Mouse (Mus musculus) inflammation-experienced regulatory T-cells, adult 16 weeks (primary cell): ENCODE measurements around the gene A530016L24Rik. TPM values are rescaled to one million over a fixed set of nuclear protein-coding genes. Genes with fewer than 3 reads are reported as not detected.

Source experiments
- polyA plus RNA-seq: library from polyadenylated mRNA; unstranded; fragments of 100-300 nt; shearing (Covaris generic); gene quantifications from one replicate; pipeline ENCODE4 v1.2.1, GENCODE M21; 2017

Gene A530016L24Rik
- not detected for polyA plus RNA-seq

DNA sequence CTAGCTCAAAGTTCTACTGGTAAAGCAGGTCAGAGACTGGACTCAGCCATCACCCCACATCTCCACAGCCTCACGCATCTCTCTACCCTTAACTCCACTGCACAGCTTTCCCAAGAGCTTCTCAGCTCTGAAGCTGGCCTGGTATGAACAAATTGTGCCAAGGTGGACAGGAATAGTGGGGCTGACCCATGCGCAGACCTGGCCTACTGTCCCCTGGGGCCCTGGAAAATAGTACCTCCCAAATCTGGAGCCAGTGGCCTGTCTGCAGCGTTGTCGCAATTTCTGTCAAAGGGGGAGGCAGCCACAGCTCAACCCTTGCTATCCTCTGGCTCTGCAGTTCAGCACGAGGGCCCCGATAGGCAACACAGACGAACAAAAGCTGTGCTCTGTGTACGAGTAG lies at the start of gene A530016L24Rik:
Gene A530016L24Rik (plus strand): TSS at position 315 of the 400 bp plus-strand sequence.

DNA sequence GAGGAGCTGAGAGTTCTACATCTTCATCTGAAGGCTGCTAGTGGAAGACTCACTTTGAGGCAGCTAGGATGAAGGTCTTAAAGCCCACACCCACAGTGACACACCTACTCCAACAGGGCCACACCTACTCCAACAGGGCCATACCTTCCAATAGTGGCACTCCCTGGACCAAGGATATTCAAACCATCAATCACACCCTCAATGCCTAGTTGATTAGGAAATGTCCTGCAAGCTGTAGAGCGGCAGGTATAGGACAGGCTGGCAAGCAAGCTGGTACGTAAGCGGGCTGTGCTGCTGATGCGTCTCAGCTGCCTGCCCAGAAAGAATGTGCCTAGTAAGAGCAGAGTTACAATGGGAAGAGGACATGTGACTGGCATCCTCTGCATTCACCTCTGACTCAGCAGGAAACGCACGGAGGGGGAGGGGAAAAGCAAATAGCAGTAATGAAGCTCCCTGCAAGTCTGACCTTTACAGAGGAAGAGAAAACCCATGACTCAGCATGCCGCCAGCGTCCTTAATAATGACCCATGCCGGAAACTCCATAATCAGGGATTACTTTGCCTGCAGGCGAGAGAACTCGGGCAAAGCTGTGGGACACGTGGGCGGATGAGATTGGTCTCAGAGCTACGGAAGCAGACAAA lies 27.6 kb downstream of the A530016L24Rik start, which contains the start of gene Tmem179:
Gene Tmem179 (minus strand): TSS at position 51 of the 641 bp plus-strand sequence.

Other genes starting within 250 kb of the A530016L24Rik start
- not detected for gene Tmem179, start 27.3 kb downstream of the A530016L24Rik start, polyA plus RNA-seq
- gene Inf2, start 99.3 kb downstream of the A530016L24Rik start, polyA plus RNA-seq: 13.5 TPM
- 4.3 TPM for gene Adssl1, start 130.6 kb downstream of the A530016L24Rik start, polyA plus RNA-seq
- gene Siva1, start 155.2 kb downstream of the A530016L24Rik start, polyA plus RNA-seq: 40.4 TPM
- 7.2 TPM for gene Akt1, start 185.4 kb downstream of the A530016L24Rik start, polyA plus RNA-seq
- gene Zbtb42, start 189.4 kb downstream of the A530016L24Rik start, polyA plus RNA-seq: 2.2 TPM
- 2.9 TPM for gene Cep170b, start 231.0 kb downstream of the A530016L24Rik start, polyA plus RNA-seq